Mouse (Mus musculus) liver, embryonic 14.5 days (tissue): ENCODE results near the gene Ccdc61.

ENCODE experiments used
- CTCF ChIP-seq: IDR thresholded peaks from 2 replicates; pipeline ENCODE4 v1.5.1; 2016; ENCODE audit warnings: antibody characterized with exemption, low read depth, control low read depth
- EP300 ChIP-seq: IDR thresholded peaks from 2 replicates; pipeline ENCODE4 v1.6.1; 2016; ENCODE audit warnings: antibody characterized with exemption, low read depth

- TF ChIP-seq CTCF (no peak), EP300 (no peak)
Measured at GRCm38 (mm10) chr7:18909797-18910196, 418 bp downstream of the Ccdc61 start.
